Mouse (Mus musculus): ENCODE data around the gene Thy1.

The Thy1 gene

DNA sequence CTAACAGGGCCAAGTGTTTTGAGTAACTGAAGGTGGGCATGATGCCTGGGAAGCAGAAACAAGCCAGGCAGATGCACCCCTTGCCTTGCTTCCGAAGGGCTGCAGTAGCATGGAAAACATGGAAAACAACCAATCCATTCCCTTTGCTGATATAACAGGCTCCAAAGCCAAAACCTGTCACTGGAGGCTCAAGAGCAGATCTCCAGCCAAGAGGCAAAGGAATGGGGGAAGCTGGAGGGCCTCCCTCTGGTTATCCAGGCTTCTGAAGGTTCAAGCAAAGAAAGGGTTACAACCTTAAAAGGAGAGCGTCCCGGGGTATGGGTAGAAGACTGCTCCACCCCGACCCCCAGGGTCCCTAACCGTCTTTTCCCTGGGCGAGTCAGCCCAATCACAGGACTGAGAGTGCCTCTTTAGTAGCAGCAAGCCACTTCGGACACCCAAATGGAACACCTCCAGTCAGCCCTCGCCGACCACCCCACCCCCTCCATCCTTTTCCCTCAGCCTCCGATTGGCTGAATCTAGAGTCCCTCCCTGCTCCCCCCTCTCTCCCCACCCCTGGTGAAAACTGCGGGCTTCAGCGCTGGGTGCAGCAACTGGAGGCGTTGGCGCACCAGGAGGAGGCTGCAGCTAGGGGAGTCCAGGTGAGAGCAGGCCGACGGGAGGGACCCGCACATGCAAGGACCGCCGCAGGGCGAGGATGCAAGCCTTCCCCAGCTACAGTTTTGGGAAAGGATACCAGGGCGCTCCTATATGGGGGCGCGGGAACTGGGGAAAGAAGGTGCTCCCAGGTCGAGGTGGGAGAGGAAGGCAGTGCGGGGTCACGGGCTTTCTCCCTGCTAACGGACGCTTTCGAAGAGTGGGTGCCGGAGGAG lies at the start of gene Thy1:
Gene Thy1, plus strand, starts transcription at position 549 of the 872 bp plus-strand sequence.
- DNase-seq (ENCODE audit: extremely low read depth, low read depth): no peak

DNA sequence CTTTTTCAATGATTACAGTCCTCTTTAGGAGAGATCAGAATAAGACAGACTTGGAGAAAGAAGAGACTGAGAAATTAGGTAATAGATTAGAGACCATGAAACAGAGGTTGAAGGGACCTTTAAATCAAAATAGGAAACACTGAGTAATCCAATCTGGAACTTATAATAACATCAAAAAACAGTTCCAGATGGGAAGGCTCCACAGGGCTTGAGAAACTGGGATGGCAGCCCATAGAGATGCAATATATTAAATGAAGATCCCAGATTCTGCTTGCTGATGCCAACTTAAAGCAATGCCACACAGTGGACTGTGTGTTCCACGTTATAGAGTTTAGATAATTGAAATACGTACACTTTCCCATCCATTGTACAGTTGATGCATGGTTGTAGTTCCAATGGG lies 45.5 kb upstream of the Thy1 start:
- DNase-seq (ENCODE audit: extremely low read depth, low read depth): no peak

DNA sequence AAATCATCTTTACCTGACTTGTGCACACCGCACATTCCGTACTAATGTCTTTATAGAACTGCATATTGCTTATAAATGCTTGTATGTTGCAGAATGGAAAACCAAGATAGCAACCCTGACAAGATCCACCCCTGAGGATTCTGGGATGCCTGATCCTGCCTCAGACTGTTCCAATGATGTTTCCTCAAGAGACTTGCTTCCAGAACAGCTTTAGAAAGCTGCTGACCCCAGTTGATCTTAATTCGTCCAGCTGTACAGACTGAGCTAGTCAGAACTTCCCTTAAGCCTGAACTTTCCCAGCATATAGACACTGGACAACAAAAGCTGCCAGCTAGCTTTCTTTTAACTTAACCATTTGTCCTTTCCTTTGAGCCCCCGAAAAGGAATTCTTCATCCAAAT lies 44.3 kb upstream of the Thy1 start:
- no peak for DNase-seq (ENCODE audit: extremely low read depth, low read depth)

DNA sequence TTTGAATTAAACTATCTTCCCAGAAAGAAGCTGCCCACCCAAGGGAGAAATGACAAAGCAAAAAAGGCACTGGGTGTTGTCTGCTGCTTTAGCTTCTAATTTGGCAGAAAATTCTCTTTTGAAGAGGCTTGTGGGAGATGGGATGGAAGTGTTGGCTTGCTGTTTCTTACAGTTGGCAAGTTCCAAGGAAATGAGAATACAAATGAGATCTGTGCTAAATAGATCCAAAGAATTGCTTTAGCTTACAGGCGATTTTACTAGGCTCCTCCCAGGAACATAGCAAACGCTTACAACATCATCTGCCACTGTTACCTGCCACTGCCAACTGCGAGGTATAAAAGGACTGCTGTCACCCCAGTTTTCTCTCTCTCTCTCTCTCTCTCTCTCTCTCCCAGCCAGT lies 38.8 kb upstream of the Thy1 start:
- no peak for DNase-seq (ENCODE audit: extremely low read depth, low read depth)

DNA sequence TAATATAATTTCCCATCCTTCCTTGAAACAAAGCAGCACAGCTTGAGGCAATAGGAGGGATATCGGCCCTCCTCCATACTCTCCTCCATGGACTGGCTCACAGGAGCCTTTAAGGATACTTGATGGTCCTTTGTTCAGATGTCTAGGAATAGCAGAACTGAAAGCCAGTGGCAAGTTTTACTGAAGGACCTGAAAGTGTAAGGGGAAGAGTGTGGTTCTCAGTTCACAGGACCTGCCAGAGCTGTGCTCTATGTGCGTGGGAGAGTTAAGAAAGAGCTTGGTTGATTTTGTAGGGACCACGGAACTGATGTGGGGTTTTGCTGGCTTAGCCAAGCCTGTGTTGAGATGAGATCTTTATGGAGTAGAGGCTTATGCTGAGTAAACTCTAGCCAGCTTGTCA lies 37.9 kb upstream of the Thy1 start:
- no peak for DNase-seq (ENCODE audit: extremely low read depth, low read depth)

DNA sequence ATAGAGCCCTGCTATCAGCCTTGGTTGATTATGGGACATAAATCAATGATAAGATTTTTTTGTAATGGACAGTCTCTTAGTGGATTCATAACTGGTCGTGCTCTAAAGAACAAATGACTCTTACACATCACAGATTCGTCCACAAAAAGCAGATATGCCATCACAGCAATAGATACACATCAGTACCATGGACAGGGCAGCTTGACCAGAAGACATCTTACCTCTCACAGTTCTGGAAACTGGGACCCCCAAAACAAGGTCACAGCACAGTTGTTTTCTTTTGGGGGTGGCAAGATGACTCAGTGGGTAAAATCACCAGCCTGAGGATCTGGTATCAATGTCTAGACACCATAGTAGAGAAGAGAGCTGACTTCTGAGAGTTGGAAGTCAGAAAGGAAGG lies 35.9 kb upstream of the Thy1 start:
- DNase-seq (ENCODE audit: extremely low read depth, low read depth): no peak

DNA sequence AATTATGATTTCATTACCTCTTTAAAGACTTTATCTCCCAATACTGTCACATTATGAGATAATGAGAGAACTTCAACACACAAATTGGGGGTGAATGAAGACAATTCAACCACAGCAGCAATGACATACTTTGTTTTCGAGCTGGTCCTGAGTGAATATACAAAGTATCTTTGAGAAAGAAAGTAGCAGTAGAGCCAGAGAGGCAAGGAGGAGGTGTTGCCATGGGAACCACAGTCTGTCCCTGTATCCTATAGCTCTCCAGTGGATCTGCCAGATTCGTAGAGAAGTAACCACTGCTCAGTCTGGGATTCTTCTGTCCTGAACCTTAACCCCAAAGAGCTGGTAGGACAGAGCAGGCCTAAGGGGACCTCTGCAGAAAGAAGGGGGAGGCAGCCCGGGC lies 35.2 kb upstream of the Thy1 start:
- DNase-seq (ENCODE audit: extremely low read depth, low read depth): no peak

DNA sequence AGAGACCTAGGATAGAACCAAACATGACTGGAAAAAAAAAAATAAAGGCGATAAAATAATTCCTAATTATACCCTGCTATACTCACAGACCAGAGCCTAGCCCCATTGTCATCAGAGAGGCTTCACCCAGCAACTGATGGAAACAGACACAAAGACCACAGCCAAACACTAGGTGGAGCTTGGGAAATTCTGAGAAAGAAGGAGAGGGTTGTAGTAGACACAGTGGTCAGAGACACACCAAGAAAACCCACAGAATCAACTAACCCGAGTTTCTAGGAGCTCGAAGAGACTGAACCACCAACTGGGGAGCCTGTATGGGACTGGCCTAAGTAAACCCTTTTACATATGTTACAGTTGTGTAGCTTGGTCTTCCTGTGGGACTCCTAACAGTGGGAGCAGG lies 32.3 kb upstream of the Thy1 start:
- no peak for DNase-seq (ENCODE audit: extremely low read depth, low read depth)

DNA sequence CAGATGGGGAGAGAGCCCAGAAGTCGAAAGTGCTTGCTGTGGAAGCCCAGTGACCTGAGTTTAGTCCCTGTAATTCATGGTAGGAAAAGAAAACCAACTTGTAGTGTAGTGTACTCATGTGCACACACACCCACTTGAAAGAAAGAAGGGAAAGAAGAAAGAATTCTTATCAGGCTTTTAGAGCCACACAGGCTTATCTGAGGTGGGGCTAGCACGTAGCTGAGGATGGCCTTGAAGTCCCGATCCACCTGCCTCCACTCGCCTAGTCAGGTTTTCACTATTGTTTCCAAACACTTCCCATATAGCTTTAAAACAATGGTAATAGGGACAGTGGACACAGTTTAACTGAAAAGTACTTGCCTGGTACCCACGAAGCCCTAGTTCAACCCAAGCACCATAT lies 31.5 kb upstream of the Thy1 start:
- no peak for DNase-seq (ENCODE audit: extremely low read depth, low read depth)

DNA sequence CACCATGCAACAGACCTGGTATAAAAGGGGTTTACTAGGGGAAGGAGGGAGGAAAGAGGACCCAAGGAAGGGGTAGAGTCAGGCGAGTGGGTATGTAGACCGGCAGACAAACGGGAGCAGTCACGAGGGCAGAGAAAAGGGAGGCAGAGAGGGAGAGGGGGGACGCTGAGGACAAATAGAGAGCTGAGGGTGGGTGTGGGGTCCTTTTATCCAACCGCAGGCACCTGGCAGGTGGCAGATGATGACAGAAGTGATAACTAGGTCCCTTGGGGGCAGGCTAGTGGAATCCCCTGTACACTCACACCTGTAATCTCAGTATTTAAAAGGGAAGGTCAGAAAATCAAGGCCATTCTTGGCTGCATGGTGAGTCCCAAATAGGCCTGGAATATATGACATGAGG lies 31.0 kb upstream of the Thy1 start:
- no peak for DNase-seq (ENCODE audit: extremely low read depth, low read depth)

DNA sequence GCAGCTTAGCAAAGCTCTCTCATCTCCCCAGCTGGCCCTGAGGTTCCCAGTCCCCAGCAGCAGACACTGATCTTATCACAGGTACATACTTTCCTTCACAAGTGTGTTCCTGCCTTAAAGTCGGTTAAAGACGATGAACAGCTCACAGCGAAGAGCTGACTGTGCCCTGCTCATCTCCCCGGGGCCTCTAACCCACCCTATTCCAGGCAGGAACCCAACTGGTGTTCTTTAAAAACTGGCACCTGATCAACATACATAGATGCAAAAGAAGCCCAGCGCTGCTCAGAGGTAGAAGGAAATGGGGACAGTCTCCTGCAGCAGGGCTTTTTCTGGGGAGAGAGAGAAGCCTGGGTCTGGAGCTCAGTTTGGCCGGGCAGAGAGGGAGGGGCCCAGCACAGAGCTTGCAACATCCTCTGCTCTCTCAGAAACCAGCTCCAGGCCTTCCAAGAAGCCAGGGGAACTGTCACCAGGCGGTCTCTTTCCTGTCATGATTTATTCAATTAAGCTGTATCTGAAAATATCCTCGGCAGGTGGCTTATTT lies 30.4 kb upstream of the Thy1 start:
- DNase-seq (ENCODE audit: extremely low read depth, low read depth): no peak

DNA sequence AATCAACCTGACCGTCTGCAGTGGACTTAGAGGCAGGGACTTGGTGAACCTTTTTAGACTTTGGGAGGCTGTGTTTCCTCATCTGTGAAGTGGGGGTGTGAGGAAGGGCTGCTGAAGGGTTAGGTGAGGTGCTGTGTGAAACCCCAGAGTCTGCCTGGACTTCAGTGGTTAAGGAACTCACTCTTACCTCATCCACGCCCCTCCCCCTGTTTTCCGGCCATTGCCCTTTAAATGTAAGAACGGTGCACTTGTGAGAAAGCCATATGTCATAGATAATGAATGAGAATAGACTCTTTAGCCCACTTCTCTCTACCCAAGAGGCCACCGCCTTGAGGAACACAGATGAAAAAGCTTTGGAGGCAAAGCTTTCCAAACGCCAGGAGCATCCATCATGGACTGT lies 29.4 kb upstream of the Thy1 start:
- no peak for DNase-seq (ENCODE audit: extremely low read depth, low read depth)

DNA sequence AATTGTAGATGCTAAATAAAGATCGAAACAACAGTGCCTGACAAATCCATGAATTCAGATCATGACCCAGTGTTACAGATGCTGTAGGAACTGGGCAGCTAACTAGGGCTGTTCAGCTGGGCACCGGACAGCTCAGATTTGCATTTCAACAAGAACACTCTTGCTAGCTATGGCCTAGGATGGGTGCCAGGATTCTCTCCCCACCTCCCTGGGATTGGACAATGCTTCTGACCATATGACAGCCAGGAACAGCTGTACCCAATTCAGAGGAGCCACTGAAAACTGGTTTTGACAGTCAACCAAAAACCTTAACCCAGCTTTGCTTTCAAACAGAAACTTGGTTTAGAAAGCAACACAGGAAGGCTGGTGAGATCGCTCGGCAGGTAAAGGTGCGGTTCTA lies 26.9 kb upstream of the Thy1 start:
- DNase-seq (ENCODE audit: extremely low read depth, low read depth): no peak

DNA sequence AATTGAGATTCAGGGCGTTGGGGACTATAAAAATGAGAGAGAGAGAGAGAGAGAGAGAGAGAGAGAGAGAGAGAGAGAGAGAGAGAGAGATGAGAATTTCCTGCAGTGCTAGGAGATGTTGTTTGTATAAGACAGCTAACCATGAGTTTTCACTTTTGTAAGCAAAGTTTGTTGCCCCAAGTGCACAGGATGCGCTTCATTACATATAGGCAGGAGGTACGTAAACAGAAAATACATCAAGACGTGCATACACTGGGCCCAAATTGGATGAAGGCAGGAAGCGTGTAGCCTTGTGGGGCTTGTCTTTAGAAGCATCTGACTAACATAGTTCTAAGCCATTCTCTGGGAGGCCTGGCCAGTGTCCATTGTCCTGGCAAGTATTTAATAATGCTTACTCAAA lies 25.3 kb upstream of the Thy1 start:
- no peak for DNase-seq (ENCODE audit: extremely low read depth, low read depth)

DNA sequence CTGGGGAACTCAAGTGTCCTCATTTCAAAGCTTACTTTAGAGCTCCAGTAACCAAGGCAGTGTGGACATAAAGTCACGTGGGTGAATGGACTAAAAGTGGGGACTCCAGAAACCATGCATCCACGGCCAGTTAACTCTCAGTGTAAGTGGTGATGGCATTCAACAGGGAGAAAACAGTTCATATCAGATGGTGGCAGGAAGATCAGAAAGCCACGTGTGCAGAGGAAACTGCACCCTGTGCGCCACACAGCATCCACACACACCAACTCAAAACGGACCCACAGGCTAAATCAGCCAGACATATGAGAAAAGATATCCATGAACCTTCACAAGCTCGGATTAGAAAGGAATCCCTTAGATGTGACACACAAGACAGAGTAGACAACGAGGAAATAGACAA lies 23.2 kb upstream of the Thy1 start:
- DNase-seq (ENCODE audit: extremely low read depth, low read depth): no peak

DNA sequence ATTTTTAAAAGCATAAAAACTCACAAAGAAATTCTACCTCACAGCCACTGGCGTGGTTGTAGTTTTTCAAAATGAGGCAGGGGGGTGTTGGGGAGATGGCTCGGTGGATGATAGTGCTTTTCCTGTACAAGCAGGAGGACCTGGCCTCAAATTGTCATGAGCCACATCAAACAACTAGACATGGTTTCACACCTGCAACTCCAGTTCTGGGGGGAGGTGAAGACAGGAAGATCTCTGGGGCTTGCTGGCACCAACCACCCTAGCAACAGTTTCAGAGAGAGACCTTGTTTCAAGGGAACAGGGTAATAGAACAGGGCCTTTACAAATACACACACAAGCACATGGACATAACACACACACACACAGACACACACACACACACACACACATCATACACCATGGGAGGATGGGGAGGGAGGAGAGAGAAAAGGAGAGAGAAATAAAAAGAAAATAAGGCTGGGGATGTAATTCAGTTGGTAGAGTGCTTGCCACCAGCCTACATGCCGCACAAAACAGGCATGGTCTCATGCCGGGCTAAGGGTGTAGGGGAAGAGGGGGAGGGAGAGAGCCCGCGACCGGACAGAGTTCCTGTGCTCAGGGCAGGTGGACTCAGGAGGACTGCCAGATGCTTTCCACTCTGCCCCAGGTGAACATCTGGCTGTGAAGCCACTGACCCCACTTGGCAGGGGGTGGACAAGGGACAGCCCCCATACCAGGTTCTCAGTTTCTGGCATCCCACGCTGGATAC lies 20.9 kb upstream of the Thy1 start:
- DNase-seq (ENCODE audit: extremely low read depth, low read depth): no peak

DNA sequence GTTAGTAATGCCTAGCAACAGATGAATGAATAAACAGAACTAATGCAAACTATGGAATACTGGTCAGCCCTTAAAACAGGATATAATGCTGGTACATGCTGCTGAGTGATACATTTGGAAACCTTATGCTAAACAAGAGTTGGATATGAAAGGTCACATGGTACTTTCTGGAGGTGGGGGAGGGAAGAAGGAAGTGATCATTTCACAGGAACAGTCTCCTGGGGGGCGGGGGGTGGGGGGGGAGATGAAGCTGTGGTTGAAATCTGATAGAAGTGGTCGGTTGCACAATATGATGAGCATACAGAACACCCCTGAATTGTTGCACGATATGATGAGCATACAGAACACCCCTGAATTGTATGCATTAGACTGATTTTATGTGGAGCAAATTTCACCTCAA lies 19.1 kb upstream of the Thy1 start:
- no peak for DNase-seq (ENCODE audit: extremely low read depth, low read depth)

DNA sequence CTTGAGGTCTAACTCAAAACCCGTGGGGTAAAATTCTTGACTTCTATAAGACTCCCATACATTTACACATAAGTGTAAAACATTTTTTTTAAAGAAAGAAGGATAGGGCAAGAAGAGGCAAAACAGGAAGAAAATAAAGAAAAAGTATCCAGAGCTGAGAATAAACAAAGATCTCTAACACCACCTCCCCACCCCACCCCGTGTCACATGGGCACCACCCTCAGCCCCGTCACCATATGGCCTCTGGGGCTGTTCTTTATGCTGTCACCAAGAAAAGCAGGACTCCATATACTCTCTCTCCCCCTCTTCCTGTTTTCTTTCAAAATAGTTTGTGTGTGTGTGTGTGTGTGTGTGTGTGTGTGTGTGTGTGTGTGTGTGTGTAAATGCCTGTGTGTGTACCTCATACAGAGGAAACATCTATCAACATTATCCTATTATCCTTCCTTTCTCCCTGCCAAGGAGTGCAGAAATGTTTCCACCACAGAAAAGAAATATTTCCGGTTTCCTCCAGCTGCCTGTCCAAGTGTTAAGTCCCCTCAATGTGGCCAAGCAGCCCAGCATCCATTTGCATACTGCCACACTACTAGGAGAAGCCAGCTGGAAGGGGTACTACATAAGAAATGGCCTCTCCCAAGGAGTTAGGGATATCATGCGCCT lies 13.5 kb upstream of the Thy1 start:
- no peak for DNase-seq (ENCODE audit: extremely low read depth, low read depth)

DNA sequence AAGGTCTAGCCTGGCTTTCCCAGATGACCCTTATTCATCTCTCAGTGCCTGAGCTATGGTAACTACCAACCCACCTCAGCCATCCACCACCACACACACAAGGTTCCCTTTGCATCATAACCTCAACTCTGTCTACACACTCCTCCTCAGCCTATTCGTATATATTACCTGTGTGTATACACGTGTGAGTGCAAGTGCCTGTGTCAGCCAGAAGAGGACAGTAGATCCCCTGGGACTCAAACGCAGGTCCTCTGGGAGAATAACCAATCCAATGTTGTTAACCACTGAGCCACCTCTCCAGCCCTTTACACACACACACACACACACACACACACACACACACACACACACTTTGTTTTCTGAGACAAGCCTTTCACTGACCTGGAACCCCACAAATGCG lies 12.5 kb upstream of the Thy1 start:
- DNase-seq (ENCODE audit: extremely low read depth, low read depth): no peak

DNA sequence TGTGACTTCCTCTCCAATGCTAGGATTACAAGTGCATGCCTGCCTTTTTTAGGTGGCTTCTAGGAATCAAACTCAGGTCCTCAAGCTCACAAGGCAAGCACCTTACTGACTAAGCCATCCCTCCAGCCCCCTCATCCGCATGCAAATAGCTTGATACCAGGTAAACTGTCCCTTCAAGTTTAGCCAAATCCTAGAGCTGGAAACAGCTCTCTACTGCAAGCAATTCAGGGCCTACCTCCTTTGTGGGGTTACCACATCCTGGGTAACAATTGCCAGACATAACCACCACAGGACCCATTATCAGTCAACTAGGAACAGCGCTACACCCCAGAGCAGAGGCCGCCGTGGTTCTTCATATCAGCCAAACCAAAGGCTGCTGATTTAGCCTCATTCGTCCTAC lies 12.1 kb upstream of the Thy1 start:
- DNase-seq (ENCODE audit: extremely low read depth, low read depth): no peak

DNA sequence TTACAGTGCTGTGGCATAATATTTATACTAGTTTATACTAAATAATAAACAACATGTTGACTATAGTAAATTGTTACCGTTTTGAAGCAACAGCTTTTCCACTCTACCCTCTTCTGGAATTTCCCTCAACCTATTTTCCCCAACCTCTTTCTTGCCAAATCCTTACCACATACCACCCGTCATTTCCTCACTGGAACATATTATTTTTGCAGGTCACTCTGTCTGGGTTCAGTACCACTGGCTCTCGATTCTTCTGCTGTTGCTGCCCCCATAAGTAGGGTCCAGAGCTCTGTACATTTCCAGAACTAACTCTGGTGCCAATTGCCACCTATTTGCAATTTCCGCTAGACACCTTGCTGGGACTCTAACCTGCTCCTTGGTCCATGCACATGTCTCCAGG lies 11.2 kb upstream of the Thy1 start:
- DNase-seq (ENCODE audit: extremely low read depth, low read depth): no peak

DNA sequence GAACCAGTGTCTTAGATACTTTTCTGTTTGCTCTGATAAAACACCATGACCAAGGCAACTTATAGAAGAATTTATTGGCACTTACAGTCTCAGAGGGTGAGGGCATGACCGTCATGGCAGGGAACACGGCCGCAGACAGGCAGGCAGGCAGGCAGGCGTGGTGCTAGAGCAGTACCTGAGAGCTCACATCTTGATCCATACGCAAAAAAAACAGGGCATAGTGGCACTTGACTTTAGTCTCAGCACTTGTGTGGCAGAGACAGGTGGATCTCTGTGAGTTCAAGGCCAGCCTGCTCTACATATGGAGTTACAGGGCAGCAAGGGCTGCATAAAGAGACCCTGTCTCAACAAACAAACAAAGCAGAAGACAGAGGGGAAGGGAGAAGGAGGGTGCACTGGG lies 9.9 kb upstream of the Thy1 start:
- no peak for DNase-seq (ENCODE audit: extremely low read depth, low read depth)
